Mouse (Mus musculus) kidney, embryonic 16.5 days (tissue): ENCODE measurements around the gene Bola3. TPM values are rescaled to one million over a fixed set of nuclear protein-coding genes. Genes with fewer than 3 reads are reported as not detected.
"Not testable (repeated sequence)": the region's sequence is repeated elsewhere in the genome, so short reads cannot be mapped to it uniquely, and the experiment has no call there.

ENCODE experiments used
- ATAC-seq: fragments of 200-750 bp; cut with Nextera tagmentation; 2 replicates; pipeline ENCODE4 v1.8.0; 2017; ENCODE audit warnings: moderate TSS enrichment; ENCODE audit not compliant: low FRiP score, low TSS enrichment
- H3K27ac ChIP-seq: fragments of 300-500 bp; sonication (generic); 2 replicates; pipeline ENCODE4 v1.5.1; 2014; ENCODE audit warnings: low read length
- H3K27me3 ChIP-seq: fragments of 300-500 bp; sonication (generic); 2 replicates; pipeline ENCODE4 v1.6.1; 2014; ENCODE audit warnings: low read length, control low read depth, mixed read lengths; ENCODE audit not compliant: insufficient read depth
- H3K36me3 ChIP-seq: fragments of 300-500 bp; sonication (generic); 2 replicates; pipeline ENCODE4 v1.6.1; 2014; ENCODE audit warnings: low read length, control low read depth, mixed read lengths; ENCODE audit not compliant: insufficient read depth
- H3K4me1 ChIP-seq: fragments of 300-500 bp; sonication (generic); 2 replicates; pipeline ENCODE4 v1.6.1; 2014; ENCODE audit warnings: low read length, control low read depth, mixed read lengths; ENCODE audit not compliant: insufficient read depth
- H3K4me2 ChIP-seq: fragments of 300-500 bp; sonication (generic); replicated peaks from 2 replicates; pipeline ENCODE4 v1.6.1; 2014; ENCODE audit warnings: low read depth, low read length
- H3K4me3 ChIP-seq: fragments of 300-500 bp; sonication (generic); 2 replicates; pipeline ENCODE4 v1.5.1; 2014; ENCODE audit warnings: mild to moderate bottlenecking, low read length
- H3K9ac ChIP-seq: fragments of 300-500 bp; sonication (generic); replicated peaks from 2 replicates; pipeline ENCODE4 v1.6.1; 2014; ENCODE audit warnings: low read length
- H3K9me3 ChIP-seq: fragments of 300-500 bp; sonication (generic); 2 replicates; pipeline ENCODE4 v1.6.1; 2016; ENCODE audit warnings: low read length, control low read depth
- WGBS: fragments of 180-500 bp; shearing (Covaris S2); extraction: QIAGEN DNeasy Blood & Tissue Kit; methylation state at CpG from one replicate; pipeline ENCODE4 v1.1.7; 2014; 5-methylcytosine and 5-hydroxymethylcytosine counted together
- polyA plus RNA-seq: library from polyadenylated mRNA; unstranded; fragments of >200 nt; fragmentation: Nextera tagmentation; extraction: Ambion mirVana; gene quantifications from 2 replicates; pipeline ENCODE4 v1.2.1, GENCODE M21; 2015

The Bola3 gene
- polyA plus RNA-seq, 1 experiment from 2014 or later, result 142 TPM

DNA sequence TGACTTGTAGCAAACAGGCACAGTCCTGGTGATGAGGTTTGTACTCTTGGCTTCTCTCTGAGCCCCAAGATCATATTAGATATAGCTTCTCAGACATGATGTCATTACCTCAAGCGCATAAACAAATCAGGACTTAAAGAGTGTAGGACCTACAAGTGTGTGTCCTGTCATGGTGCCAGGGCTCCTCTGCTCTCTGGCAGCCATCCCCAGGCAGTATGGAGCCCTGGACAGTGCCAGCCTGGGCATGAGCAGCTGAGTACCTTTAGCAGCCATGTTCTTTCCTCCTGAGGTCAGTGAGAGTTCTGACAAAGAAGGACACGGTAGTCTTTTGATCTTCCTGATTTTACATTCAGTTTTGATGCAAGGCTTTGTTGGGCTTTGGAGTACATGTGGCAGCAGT, 6.0 kb upstream of the Bola3 start:
- 100% methylated on average over 2 of the region's 2 CpGs for WGBS
- H3K4me3 ChIP-seq, result no peak overlapping the region
- H3K9ac ChIP-seq, result no peak overlapping the region
- H3K27ac ChIP-seq, result no peak overlapping the region
- ATAC-seq, result no peak
- H3K36me3 ChIP-seq, result peaks cover 31% of the 10 kb centered on the region
- H3K4me2 ChIP-seq, result no peak overlapping the region
- no peaks in the 10 kb centered on the region for H3K27me3 ChIP-seq
- no peaks in the 10 kb centered on the region for H3K9me3 ChIP-seq
- no peaks in the 10 kb centered on the region for H3K4me1 ChIP-seq

DNA sequence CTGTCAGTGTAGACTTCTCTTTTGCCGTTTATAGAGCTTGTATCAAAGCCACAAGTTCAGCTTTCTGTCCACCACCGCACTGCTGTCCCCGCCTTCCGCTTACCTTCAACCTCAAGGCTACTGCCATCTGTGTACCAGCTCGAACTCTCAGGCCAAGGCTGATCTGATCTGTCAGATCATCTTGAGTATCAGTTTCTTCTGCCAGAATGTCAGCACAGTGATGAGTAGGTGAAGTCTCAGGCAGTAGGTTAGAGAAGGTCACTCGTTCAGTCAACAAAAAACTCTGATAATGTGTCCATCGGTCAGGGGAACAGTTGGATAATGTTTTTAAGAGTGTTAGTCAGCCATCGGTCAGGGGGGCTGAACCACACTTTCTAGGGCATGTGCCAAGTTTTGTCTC, 3.7 kb upstream of the Bola3 start:
- not testable (repeated sequence) for H3K4me2 ChIP-seq, H3K27me3 ChIP-seq, H3K4me3 ChIP-seq, H3K27ac ChIP-seq, H3K9me3 ChIP-seq, H3K9ac ChIP-seq, ATAC-seq
- WGBS, result 89% methylated on average over 8 of the region's 8 CpGs
- H3K4me1 ChIP-seq, result peaks cover 12% of the 10 kb centered on the region
- H3K36me3 ChIP-seq, result peaks cover 14% of the 10 kb centered on the region

DNA sequence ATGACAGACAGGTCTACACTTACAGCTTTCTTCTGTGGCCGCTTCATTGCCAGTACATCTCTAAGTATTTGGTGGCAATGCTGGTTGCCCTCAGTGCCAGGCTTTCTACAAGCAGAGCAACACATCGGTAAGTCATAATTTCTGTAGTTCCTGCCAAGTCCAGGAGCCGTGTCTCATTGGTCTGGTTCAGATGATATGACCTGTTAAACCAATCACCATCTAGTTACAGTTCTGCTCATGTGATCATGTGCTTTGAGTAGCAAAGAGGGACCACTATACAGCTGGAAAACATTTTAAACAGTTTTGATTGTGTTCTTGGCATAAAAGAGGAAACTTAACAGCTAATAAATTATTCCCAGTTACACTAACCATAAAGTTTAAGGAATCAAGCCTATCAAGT, 1.0 kb upstream of the Bola3 start:
- Histone ChIP-seq H3K36me3 (peaks cover 3% of the 10 kb centered on the region), H3K9ac (no peak overlapping the region), H3K4me3 (no peak overlapping the region), H3K27ac (no peak overlapping the region), H3K4me2 (no peak overlapping the region), H3K9me3 (no peaks in the 10 kb centered on the region), H3K27me3 (no peaks in the 10 kb centered on the region), H3K4me1 (peaks cover 13% of the 10 kb centered on the region)
- ATAC-seq, result no peak
- 87% methylated on average over 3 of the region's 3 CpGs for WGBS

DNA sequence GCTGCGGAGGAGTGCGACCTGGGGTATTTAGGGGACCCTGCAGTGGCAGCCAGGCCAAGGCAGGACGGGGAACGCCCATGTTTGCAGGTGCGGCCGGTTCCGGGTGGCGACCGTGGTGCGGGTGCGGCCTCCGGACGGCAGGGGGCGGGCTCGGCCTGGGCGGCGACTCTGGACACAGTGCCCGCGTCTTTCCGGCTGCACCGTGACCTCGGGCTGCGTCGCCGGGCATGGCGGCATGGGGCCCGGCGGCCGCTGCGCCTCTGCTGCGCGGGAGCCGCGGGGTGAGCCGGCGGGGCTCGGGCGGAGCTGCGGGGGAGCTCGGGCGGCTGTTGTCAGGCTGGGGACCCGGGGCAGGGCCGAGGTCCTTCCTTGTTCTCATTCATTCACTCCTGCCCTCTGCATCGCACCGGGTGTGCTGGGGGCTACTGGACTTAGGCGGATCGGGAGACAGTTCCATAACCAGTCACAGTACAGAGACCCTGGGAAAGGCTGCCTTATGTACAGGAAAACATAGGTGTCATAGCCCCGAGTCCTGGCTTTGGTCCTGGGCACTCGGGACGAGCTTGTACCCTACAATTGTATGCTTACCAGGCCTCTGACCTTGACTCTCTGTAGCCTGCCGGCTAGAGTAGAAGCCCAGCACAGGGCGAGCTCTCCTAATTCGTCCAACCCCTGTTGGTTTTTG, 469 bp downstream of the Bola3 start:
- under 1% methylated on average over 53 of the region's 53 CpGs for WGBS
- Histone ChIP-seq H3K36me3 (peaks cover 13% of the 10 kb centered on the region; the same call in 1 of the 2 replicates), H3K27me3 (no peaks in the 10 kb centered on the region), H3K27ac (no peak overlapping the region), H3K9ac (peak overlapping the region; percentile 93), H3K4me1 (peaks cover 13% of the 10 kb centered on the region), H3K4me2 (peak overlapping the region; percentile 80), H3K9me3 (no peaks in the 10 kb centered on the region), H3K4me3 (peak overlapping the region; percentile 78)
- ATAC-seq, result peak; percentile 96

DNA sequence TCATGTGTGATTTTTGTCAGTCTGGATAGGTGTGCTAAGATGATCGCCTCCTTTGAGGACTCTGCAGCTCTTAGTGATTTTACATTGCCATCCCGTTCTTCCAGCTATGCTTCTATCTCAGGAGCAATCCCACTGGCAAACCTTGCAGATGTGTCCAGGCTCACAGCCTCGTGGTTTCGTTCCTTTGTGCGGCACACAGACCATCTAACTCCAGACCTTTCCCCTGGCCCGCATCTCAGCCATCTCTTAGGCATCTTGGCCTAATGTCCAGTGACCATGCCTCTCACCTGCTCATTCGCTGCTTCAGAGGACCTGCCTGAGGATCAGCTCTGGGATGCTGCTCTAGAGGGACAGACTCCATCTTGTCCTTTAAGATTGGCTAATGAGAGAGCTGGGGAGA, 1.2 kb downstream of the Bola3 start:
- peak overlapping the region; percentile 80 for H3K4me2 ChIP-seq
- ATAC-seq, result no peak
- H3K9ac ChIP-seq, result peak overlapping the region; percentile 93
- WGBS, result 85% methylated on average over 7 of the region's 7 CpGs
- peaks cover 13% of the 10 kb centered on the region for H3K4me1 ChIP-seq
- peak overlapping the region; percentile 78 for H3K4me3 ChIP-seq
- H3K36me3 ChIP-seq, result peaks cover 15% of the 10 kb centered on the region; the same call in 1 of the 2 replicates
- H3K27me3 ChIP-seq, result no peaks in the 10 kb centered on the region
- no peaks in the 10 kb centered on the region for H3K9me3 ChIP-seq
- no peak overlapping the region for H3K27ac ChIP-seq

DNA sequence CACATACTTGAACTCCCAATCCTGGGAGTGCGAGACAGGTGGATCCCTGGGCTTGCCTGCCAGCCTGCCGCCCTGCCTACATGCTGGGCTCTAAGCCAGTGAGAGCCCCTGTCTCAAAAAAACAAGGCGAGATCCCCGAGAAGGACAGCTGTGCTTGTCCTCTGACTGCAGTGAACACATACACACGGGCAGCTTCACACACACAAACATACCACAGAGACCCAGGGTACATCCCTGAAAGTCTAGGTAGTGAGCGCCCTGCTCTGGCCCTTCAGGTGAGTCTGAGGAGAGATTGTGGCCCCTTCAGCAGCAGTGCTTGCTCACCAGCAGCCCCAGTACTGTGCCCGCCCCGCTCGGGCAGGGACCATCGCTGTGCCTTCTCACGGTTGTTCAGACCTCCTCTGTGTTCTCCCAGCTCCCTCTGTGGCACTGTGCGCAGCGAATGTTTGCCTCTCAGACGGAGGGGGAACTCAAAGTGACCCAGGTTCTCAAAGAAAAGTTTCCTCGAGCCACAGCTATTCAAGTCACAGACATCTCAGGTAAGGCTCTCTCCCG, 2.0 kb downstream of the Bola3 start:
- no peaks in the 10 kb centered on the region for H3K27me3 ChIP-seq
- ATAC-seq, result no peak
- no peak overlapping the region for H3K4me2 ChIP-seq
- no peaks in the 10 kb centered on the region for H3K9me3 ChIP-seq
- H3K4me1 ChIP-seq, result peaks cover 13% of the 10 kb centered on the region
- H3K27ac ChIP-seq, result no peak overlapping the region
- peaks cover 15% of the 10 kb centered on the region; the same call in 1 of the 2 replicates for H3K36me3 ChIP-seq
- peak overlapping the region; percentile 93; the same call in 1 of the 2 replicates for H3K9ac ChIP-seq
- 90% methylated on average over 16 of the region's 16 CpGs for WGBS
- H3K4me3 ChIP-seq, result no peak overlapping the region

DNA sequence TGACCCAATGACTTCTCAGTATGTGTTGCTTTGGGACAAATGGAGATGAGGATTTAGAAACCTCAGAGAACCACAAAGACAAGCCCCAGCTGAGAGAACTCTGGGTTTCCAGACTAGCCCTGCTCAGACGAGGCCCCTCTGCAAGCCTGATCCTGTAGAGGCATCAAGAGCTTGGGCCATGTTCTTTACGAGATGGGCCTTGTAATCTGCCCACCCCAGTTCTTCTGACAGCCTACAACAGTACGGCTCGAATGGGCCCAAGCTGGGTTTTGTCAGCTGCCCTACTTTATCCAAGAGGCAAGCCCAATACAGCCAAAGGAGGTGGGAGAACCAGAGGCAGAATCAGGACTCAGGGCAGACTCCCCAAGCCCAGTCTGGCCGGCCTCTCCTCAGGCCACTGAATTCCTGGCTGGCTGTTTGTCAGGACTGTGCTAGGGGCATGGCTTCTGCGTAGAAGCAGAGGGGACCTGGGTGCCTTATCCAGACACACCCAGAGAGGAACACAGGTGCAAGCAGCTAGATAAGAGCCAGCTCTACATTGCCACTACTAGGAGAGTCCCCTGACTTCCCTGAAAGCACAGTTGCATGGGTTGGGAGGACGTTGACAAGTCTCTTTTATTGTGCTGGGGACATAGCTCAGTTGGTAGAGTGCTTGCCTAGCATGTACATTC, 2.7 kb downstream of the Bola3 start:
- 83% methylated on average over 7 of the region's 7 CpGs for WGBS
- Histone ChIP-seq H3K36me3 (peaks cover 15% of the 10 kb centered on the region; the same call in 1 of the 2 replicates), H3K4me2 (no peak overlapping the region), H3K4me1 (peaks cover 13% of the 10 kb centered on the region), H3K9ac (no peak overlapping the region), H3K4me3 (no peak overlapping the region), H3K9me3 (no peaks in the 10 kb centered on the region), H3K27ac (no peak overlapping the region), H3K27me3 (no peaks in the 10 kb centered on the region)
- no peak; the same call in 1 of the 2 replicates for ATAC-seq

DNA sequence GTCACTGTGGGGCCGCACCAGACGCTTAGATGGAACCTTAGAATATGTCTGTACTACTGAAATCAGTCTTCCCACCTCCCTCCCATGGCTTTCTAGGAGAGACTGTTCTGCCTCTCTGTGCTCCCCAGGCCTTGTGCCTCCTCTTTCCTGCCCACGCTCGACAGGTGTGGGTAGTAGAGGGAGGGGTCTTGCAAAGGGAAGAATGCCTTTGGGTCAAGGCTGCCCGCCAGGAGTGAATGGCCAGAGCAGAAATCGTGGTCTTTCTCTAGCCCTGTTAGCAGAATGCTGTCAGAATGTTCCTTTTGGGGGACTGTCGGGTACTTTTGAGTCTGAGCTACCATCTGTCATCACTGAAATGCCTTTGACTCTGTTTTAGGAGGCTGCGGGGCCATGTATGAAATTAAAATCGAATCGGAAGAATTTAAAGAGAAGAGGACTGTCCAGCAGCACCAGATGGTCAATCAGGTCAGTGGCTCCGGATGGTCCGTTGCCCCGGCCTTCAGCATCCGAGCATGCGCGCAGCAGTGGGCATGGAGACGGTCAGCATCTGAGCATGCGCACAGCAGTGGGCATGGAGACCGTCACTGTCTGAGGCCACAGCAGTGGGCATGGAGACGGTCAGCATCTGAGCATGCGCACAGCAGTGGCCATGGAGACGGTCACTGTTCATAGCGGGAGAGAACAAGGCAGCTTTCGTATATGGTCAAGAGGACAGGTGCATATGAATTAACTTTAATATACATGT, 3.9 kb downstream of the Bola3 start:
- Histone ChIP-seq H3K9me3 (no peaks in the 10 kb centered on the region), H3K4me3 (no peak overlapping the region), H3K4me1 (peaks cover 13% of the 10 kb centered on the region), H3K9ac (no peak overlapping the region), H3K36me3 (peaks cover 19% of the 10 kb centered on the region; the same call in 1 of the 2 replicates), H3K27ac (no peak overlapping the region), H3K27me3 (no peaks in the 10 kb centered on the region), H3K4me2 (no peak overlapping the region)
- ATAC-seq, result no peak
- WGBS, result 92% methylated on average over 24 of the region's 24 CpGs

DNA sequence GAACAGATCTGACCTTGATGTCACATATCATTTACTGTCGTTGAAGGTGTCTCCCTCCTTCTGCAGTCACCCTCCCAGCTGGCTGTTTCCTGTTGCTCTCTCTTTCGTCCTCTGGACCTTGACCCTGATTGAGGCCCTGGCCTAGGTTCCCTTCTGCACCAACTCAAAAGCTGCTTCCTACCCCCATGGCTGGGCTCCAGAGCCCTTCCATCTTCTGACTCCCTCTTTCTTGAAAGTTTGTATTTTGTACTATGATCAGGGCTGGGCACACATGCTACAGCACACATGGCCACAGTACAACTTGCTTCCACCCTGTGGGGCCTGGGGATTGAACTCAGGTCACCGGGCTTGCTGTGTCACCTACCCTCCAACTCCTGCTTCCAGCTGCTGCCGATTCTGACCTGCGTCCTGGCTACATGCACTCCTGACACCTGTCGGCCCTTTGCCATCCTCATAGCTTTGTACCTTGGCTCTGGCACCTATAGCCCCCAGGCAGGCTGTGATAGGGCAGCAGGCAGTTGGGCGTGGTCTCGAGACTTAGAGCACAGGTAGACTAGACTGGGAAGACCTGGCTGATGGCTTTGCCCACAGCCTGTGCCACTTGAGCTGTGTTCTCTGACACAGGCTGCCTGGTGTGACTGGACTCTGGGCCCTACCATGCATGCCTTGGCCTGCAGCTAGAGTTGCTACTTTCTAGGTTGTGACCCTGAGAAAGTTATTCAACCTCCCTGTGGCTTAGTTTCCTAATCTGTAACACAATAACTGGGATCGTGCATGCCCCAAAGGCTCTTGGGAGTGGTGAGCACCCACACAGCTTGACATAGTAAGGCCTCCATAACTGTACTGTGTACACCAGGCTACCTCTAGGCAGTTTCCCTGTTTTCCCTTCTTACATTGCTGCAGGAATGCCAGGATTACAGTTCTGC, 6.2 kb downstream of the Bola3 start:
- no peak for ATAC-seq
- peaks cover 38% of the 10 kb centered on the region for H3K36me3 ChIP-seq
- 78% methylated on average over 9 of the region's 9 CpGs for WGBS
- peaks cover 3% of the 10 kb centered on the region for H3K4me1 ChIP-seq
- H3K4me3 ChIP-seq, result no peak overlapping the region
- no peak overlapping the region for H3K27ac ChIP-seq
- no peaks in the 10 kb centered on the region for H3K9me3 ChIP-seq
- no peaks in the 10 kb centered on the region for H3K27me3 ChIP-seq
- no peak overlapping the region for H3K4me2 ChIP-seq
- H3K9ac ChIP-seq, result no peak overlapping the region
